Mouse (Mus musculus): ENCODE results near the gene Slc6a4.

The Slc6a4 gene

DNA sequence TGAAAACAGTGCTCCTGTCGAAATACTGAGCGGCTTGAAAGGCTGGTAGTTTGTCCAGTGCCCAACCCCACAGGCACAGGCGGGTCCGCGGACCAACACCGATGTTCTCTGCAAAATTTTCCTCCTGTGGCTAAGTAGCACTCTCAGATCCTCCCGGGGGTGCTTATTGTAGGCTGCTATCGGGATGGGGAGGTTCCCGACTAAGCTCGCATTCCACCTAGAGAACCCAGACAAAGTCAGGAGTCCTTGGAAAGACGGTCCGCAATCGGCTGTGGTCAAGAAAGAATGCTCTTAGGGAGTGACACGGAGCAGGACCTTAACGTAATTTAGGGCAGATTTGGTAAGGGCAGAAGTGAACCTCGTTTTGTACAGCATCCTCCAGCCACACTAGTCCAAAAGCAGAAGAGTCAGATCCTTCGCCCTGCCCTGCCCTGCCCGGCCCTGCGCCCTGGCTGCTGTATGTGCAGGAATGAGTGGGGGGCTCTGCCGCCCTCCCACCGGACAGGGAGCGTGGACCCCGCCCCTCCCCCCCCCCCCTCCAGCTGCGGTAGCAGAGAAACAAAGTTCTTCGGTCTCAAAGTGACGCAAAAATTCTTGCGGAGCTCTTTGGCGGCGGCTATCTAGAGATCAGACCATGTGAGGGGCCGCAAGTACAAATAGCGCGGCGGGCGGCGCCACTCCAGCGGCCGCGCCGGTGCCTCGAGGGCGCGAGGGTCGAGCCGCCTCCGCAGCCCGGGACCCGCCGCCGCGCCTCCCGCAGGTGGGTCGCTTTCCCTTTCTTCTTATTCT lies at the start of gene Slc6a4:
Gene Slc6a4 (plus strand): TSS at position 688 of the 789 bp plus-strand sequence.
- POLR2A ChIA-PET, result interaction anchor here in 3 of 4 experiments (0.5 to 1.5 kb wide), 12 partner anchors 8 to 471 kb away, joined by 3 to 7 read pairs (median 4); no protein-coding TSS in a partner anchor
- CTCF ChIA-PET, result interaction anchor here (0.5 to 3.9 kb wide), 24 partner anchors 11 to 1454 kb away, joined by 3 to 29 read pairs (median 4); no protein-coding TSS in a partner anchor

DNA sequence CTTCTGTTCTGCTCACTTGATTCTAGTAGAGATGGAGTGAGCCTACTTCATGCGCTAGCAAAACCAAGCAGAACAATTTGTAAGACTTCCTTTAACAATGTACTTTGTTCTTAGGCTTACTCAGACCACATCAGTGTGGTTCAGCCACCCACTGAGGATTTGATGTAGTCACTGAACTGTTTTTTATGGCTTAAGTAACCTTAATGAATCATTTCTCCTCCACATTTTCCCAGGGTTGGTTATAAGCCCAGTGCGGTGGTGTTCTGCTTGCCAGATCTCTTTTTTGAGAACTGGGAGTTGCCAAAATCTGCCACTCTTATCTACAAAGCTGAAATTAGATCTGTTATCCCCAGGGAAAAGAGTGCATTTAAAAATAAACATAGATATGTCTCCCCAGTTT lies 44.9 kb upstream of the Slc6a4 start:
- ChIA-PET POLR2A (no interaction called here), CTCF (no interaction called here)

DNA sequence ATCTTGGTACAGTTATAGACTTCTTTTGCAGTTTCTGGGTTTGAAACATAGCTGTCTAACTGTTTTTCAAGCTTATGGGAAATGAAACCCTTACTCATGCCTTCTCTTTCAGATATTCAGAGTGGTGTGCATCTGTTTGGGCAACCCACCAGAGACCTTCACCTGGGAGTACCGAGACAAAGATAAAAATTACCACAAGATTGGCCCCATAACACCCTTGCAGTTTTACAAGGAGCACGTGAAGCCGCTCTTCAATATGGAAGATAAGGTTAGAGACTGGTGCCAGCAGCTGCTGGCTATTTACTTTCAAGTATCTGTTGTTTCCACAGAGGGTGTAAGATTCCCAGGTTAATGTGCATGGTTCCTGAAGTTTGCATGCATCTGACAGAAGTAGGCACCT lies 32.7 kb upstream of the Slc6a4 start:
- POLR2A ChIA-PET, result interaction anchor here in 1 of 4 experiments (0.6 kb wide), 1 partner anchor 85 kb away, joined by 4 read pairs; no protein-coding TSS in a partner anchor
- CTCF ChIA-PET, result no interaction called here

DNA sequence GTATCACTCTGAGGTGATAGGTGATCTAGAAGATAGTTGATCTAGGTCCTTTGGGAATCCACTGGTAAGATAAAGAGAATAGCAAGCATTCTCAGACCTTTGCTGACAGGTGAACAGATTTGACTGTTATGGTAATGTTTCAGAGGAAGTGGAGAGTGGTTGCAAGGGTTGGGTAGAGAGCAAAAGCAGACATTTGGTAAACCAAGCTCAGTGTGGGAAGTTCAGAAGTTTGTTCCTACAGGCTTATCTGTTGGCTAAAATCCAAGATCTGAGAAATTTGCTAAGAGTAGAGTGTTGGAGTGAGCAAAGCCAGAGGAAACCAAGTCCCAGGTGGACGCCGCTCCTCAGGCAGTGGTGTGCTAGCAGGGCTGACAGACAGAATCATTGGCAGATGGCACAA lies 28.1 kb upstream of the Slc6a4 start:
- ChIA-PET CTCF (interaction anchor here in 1 of 4 experiments (1.3 kb wide), 1 partner anchor 16 kb away, joined by 3 read pairs; no protein-coding TSS in a partner anchor), POLR2A (no interaction called here)

DNA sequence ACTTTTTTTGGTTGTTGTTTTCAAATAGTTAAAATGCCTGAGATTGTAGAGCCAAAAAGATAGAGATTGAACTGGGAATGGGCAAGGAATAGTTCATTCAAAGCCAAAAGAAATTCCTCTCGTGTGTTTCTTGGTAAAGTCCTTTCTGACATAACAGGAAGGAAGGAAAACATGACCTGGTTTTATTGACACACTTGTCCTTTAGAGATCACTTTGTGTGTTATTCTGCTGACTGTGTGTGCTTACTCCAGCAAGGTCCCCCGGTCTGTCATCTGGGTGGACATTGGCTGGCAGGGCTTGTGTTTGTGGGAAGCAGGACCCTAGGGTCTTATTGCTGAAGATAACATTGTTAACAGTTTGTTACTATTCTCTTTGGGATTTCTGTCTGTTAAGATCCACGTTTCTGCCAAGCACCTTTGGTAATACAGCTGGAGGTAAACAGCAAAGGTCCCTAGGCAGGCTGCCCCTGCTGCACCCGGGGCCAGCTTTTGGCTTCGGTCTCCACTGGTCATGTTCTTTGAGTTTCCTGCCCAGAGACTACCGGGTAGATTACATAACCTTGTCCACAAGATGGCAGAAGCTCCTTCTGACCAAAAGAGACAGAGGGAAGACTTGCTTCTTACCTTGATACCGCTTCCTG lies 23.6 kb upstream of the Slc6a4 start:
- POLR2A ChIA-PET, result interaction anchor here in 1 of 4 experiments (1.0 to 1.5 kb wide), 2 partner anchors 12 to 29 kb away, joined by 3 read pairs; no protein-coding TSS in a partner anchor
- CTCF ChIA-PET, result interaction anchor here in 1 of 4 experiments (0.6 to 1.1 kb wide), 3 partner anchors 117 to 126 kb away, joined by 3 to 4 read pairs (median 3); no protein-coding TSS in a partner anchor

DNA sequence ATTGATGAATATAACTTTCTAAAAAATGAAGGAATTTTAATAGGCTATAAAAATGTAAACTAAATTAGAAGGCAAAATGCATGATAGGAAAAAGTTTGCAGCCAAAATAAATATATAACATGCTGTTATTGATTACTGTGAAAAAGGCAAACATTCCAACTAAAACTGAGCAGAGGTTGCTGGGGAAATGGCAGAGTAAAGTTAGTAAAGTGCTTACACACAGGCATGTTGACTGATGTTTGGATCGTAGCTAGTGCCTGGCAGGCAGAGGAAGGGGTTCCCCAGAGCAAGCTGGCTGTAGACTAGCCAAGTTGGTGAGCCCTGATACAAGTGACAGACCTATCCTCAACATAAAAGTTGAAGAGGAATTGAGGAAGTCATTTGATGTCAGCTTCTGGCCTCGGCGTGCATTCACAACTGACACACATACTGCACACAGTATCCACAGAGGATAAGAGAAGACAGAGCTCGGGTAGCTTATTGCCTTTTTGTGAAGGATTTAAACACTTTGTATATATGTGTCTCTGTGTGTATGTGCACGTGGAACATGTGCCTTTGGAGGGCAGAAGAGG lies 16.7 kb upstream of the Slc6a4 start:
- CTCF ChIA-PET, result no interaction called here
- POLR2A ChIA-PET, result interaction anchor here in 1 of 4 experiments (0.6 kb wide), 1 partner anchor 19 kb away, joined by 3 read pairs; no protein-coding TSS in a partner anchor

DNA sequence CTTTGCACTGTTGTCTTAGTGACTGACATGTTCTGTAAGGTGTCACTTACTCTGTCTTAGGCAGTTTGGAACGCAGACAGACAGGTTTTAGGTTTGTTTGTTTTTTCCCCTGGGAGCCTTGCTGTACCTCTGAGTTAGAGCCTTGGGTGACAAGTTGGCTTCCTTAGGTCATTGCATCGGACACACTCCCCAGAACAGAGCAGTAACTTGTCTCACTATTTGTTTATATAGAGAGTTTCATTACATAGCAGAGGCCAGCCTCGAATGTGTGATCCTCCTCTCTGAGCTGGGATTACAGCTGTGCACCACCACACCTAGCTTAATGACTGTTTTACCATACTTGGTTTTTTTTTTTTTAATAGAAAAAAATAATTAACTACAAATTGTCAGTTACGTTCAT lies 16.0 kb upstream of the Slc6a4 start:
- POLR2A ChIA-PET, result interaction anchor here in 1 of 4 experiments (0.7 kb wide), 1 partner anchor 10 kb away, joined by 3 read pairs; no protein-coding TSS in a partner anchor

DNA sequence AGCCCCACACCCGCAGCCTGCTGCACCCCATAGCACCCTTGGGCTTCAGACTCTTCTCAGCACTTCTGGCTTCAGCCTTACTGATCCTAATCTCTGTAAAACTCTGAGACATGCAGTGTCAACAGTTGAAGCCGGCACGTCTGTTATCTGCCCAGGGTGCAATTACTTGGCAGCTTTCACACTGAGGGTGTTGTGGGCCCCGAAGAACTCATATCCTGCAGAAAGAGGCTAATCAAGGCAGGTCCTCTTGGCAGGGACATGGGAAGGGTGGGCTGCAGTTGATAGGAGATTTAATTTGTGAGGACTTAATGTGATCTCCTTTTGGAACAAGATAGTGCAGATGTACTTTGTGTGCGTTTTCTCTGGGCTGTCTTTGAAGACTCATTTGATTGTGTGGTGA lies 14.8 kb upstream of the Slc6a4 start:
- ChIA-PET POLR2A (no interaction called here), CTCF (no interaction called here)

More for the DNA sequence above, 16.0 kb upstream of the Slc6a4 start:
- CTCF ChIA-PET, result no interaction called here

DNA sequence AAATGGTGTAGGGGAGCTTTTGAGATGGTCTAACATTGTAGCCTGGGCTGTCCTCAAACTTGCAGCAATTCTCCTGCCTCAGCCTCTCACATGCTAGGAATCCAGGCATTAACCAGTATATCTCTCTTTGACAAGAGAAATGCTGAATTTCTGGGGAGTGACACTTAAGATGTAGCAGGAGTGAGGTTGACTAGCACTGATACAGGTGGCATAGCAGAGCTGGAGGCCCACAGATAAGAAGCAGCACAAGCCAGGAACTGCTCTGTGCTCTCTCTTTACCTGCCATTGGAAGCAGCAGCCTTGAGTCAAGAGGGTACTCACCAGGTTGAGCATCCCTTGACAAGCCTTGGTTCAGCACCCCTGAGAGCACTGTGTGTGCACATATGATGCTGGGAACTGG lies 14.2 kb upstream of the Slc6a4 start:
- ChIA-PET POLR2A (no interaction called here), CTCF (no interaction called here)

DNA sequence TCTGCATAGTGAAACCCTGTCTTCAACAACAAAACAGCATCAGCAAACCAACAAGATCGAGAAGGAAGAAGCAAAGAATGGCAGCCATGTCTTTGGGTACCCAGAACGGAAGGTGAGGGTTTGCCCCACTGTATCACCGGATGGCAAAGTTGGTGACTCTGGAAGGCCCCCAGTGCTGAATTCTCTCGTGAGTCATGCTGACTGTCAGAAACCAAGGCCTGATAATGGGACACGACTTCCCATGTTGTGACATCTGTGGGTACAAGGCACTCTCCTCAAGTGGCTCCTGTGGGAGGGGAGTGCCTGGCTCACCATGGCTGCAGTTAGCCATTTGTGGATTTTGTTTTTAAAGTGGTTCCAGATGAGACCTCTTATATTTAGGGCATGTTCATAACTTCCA lies 7.6 kb upstream of the Slc6a4 start:
- CTCF ChIA-PET, result no interaction called here
- POLR2A ChIA-PET, result no interaction called here

DNA sequence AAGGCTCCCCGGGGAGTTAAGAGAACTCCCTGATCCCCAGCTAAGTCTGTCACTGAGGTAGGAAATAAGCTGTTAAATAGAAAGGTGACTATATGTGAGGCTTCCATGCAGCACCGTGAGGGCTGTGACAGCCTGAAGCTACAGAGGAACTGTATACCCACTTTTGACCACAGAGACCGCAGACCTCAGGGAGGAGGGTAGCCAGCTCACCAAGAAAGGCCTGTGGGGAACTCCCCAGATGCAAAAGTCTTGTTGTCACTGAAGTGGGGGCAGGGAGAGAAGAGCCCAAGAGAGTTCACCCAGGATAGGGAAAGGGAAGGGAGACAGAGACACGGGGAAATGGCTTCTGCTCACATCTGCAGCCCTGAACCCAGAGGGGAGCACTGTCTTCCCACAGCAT lies 5.5 kb upstream of the Slc6a4 start:
- CTCF ChIA-PET, result no interaction called here
- POLR2A ChIA-PET, result no interaction called here

DNA sequence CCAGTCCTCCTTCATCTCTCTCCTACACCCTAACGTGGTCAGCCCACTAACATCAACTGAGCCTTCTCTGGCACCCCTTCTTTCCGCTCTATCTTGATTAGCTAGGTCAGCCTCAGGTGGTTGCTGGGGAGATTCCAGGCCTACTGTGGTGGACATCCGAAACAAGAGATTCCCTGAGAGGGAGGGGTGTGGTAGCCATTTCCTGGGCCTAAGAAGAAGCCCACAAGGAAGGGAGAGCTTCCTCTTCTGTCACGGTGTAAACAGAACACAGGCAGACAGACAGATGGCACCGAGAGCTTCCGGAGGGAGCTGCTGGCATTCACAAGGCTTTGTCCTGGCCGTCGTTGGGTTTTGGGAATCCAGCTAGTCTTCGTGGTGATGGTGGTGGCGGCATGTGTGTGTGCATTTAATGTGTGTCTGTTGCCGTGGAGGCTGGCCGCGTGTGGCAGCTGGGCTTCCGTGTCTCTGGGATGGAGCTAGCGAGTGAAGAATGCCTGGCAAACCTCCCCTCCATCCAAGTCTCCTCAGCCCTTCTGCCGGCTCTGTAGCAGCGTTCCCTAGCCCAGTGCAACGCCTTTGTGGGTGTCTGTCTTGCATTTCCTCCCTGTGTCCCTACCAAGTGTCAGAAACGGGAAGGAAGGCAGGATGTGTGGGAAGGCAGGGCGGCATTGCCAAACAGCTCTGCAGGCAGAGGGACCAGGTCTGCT lies 2.3 kb upstream of the Slc6a4 start:
- CTCF ChIA-PET, result interaction anchor here in 3 of 4 experiments (0.6 to 3.9 kb wide), 10 partner anchors 9 to 450 kb away, joined by 3 to 29 read pairs (median 7); no protein-coding TSS in a partner anchor

DNA sequence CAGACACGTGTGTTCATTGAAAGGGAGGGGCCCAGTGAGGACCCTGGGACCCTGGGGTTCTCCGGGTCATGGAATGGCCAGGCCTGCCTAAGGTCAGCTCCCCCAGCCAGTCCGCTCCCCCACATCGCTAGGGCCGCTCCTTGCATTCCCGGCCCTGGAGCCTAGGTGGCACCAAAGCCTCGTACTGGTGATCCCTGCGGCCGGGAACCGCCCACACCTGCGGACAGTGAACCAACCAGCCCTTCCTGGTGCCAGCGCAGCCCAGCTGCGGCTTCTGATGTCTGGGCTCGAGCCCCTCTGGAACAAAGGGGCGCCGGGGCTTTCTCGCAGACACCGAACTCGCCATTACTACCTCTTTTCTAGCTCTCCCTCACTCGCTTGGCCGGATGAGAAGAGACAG lies 1.1 kb upstream of the Slc6a4 start:
- ChIA-PET CTCF (interaction anchor here (0.6 to 3.9 kb wide), 32 partner anchors 10 to 1453 kb away, joined by 3 to 29 read pairs (median 4); no protein-coding TSS in a partner anchor), POLR2A (interaction anchor here (0.6 to 1.6 kb wide), 15 partner anchors 8 to 423 kb away, joined by 3 to 7 read pairs (median 4); partner anchors contain the start of gene Gosr1 (in 1 of the 4))

More for the DNA sequence above, 2.3 kb upstream of the Slc6a4 start:
- POLR2A ChIA-PET, result interaction anchor here in 1 of 4 experiments (0.6 to 1.6 kb wide), 5 partner anchors 9 to 252 kb away, joined by 3 to 4 read pairs (median 4); no protein-coding TSS in a partner anchor

DNA sequence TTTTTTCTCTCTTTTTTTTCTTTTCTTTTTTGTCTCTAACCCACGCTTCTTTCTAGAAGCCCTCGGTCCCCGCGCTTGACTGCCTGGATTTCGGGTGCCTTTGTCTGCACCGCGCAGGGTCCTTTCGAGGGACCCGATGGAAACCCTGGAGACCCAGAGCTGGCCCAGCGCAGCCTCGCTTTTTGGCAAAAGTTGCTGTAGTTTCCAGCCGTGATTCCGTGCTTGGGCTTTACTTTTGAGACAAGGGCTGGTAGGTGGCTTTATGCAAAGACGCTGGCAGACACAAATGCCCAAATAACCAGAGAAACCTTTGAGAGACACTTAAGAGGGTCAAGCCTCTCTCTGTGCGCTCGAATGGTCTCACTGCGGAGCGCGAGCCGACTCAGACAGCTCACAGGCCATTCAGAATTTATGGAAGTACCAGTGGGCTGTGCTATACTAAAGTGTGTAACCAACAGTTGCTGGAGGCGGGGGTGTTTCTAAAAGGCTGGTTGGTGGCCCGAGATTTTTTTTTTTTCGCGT lies 363 bp downstream of the Slc6a4 start:
- POLR2A ChIA-PET, result interaction anchor here in 1 of 4 experiments (0.6 to 2.4 kb wide), 4 partner anchors 13 to 329 kb away, joined by 3 to 11 read pairs (median 4); no protein-coding TSS in a partner anchor
- CTCF ChIA-PET, result interaction anchor here in 3 of 4 experiments (0.6 to 3.9 kb wide), 6 partner anchors 77 to 1285 kb away, joined by 3 to 29 read pairs (median 3); no protein-coding TSS in a partner anchor

DNA sequence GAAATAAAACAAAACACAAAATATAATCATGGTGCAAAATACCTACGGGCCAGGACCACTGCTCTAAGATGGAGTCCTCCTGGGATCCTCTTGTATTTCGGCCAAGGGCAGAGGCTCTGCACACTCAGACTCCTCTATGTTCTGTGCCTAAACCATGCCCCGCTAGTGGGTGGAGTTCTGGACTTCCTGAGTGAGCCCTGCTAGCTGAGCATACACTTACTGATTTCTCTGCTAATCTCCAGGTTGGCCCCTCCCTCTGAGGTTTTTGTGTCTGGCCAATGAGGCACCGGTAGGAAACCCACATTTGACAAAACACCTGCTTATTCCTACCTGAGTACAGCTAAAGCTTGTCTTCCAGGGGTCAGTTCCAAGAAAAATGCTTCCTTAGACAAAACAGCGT lies 2.3 kb downstream of the Slc6a4 start:
- POLR2A ChIA-PET, result interaction anchor here in 3 of 4 experiments (0.7 to 2.4 kb wide), 3 partner anchors 14 to 141 kb away, joined by 3 to 11 read pairs (median 6); no protein-coding TSS in a partner anchor
- CTCF ChIA-PET, result interaction anchor here in 3 of 4 experiments (0.6 to 1.8 kb wide), 3 partner anchors 70 to 387 kb away, joined by 4 to 7 read pairs (median 4); no protein-coding TSS in a partner anchor

DNA sequence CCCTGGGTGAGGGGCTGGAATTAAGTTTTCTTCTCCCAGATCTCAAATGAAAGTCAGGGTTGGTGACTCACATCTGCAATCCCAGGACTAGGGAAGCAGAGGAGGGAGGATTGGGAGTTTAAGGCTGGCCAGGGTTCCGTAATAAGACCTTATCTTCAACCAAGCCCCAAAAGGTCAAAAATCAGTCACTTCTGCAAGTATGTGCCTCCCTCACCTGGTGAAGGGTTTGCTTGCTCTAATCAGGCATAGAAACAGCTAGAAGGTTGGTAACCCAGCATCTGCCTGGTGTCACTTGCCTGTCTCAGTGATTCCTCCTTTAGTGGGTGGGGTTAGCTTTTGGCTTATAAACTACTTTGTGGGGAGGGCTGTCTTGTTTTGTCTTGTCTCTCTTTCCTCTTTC lies 4.0 kb downstream of the Slc6a4 start:
- CTCF ChIA-PET, result no interaction called here
- POLR2A ChIA-PET, result interaction anchor here in 1 of 4 experiments (1.7 kb wide), 1 partner anchor 57 kb away, joined by 3 read pairs; no protein-coding TSS in a partner anchor

DNA sequence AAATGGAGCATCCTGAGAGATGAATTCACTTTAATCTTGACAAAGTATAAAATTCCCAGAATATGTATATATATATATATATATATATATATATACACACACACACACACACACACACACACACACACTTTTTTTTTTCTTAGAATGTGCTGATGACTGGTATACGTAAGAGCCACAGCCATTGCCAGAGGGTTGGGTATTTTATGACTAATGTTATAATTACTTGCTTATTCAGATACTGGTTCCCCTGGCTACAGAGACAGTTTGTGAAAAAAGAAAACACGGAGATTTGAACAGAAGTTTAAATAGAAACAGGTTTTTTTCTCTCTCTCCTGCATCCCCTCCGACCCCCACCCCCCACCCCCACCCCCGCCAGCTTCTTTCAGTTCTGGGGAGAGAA lies 7.5 kb downstream of the Slc6a4 start:
- CTCF ChIA-PET, result no interaction called here
- POLR2A ChIA-PET, result interaction anchor here in 2 of 4 experiments (0.5 to 1.3 kb wide), 3 partner anchors 8 to 145 kb away, joined by 4 read pairs; no protein-coding TSS in a partner anchor

DNA sequence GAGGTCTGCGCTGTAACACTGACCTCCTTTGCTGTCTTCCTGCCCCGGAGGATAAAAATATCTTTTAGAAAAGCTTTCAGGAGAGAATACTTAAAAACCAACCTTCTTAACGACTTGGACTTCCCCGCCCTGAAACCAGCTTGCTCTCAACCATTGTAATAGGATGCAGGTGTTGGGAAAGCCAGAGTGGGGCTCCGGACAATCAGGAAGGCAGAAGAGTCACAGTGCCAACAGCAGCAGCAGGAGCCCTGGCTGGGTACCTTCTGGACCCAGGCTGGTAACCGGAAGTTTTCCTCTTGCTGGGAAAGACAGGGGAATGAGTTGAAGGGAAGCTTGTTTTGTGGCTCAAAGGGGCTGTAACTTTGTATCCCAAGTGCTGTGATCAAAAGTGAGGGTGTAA lies 8.2 kb downstream of the Slc6a4 start:
- POLR2A ChIA-PET, result interaction anchor here in 1 of 4 experiments (0.7 to 1.3 kb wide), 4 partner anchors 9 to 331 kb away, joined by 3 to 4 read pairs (median 4); no protein-coding TSS in a partner anchor
- CTCF ChIA-PET, result interaction anchor here in 1 of 4 experiments (0.7 to 0.8 kb wide), 2 partner anchors 33 to 316 kb away, joined by 3 read pairs; no protein-coding TSS in a partner anchor

Measured in embryonic stem cell, embryonic (primary cell).